Mouse (Mus musculus): Measurements from ENCODE around the gene Txndc15. TPM values are rescaled to one million over a fixed set of nuclear protein-coding genes. Genes with fewer than 3 reads are reported as not detected.

Gene Txndc15
- polyA plus RNA-seq, 1 experiment from 2014 or later = 93.0 TPM

DNA sequence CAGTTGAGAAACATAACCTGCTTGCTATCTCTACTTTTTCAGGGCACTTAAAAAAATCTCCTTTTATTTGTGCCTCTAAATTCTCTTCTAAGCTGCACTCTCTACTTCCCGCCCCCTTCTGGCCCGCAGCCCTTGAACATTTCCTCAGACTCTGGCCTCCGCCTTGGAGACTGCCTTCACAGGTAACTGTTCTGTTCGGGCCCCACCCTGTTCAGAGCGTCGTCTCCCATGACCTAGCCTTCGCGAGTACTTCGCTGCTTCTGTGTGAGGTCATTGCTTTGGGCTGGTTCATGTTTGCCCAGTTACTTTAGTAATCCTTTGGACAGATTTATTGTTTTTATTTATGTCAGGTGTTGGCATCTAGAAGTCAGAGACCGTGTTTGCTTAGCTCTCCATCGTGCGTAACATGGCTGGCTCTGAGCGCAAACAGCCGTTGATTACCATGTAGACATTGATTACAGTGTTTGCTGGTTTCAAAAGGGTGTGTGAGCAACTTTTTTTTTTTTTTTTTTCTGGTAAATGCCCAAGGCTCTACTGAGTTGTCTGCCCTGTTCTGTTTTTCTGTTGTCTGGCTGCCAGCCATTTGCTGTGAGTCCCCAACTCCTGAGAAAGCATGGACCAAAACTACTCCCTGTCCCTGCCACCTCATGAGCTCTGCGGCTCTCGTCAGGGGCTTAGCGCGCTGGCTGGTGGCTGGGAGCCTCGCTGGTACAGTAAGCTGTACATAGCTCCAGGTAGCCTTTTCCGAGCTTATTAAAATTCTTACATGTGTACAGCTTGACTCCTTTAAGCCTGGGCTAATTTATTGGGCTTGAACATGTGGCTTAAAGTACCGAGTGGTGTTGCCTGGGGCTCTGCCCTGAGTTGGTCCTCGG lies 19.4 kb downstream of the Txndc15 start:
- H3K27ac ChIP-seq = no peak overlapping the region
- ATAC-seq (ENCODE audit: borderline replicate concordance, extremely low read depth, low FRiP score, low TSS enrichment) = no peak
- 74% methylated on average over 22 of the region's 22 CpGs for WGBS
- no peak overlapping the region for H3K4me2 ChIP-seq
- no peak overlapping the region for H3K9ac ChIP-seq
- no peaks in the 10 kb centered on the region for H3K9me3 ChIP-seq
- no peaks in the 10 kb centered on the region for H3K27me3 ChIP-seq
- no peaks in the 10 kb centered on the region for H3K4me1 ChIP-seq
- no peaks in the 10 kb centered on the region for H3K36me3 ChIP-seq
- no peak overlapping the region for H3K4me3 ChIP-seq

- H3K36me3 ChIP-seq = no peaks in the 10 kb centered on the region
- H3K4me3 ChIP-seq = no peak overlapping the region
- H3K27me3 ChIP-seq = no peaks in the 10 kb centered on the region
- 88% methylated on average over 8 of the region's 8 CpGs for WGBS
- ATAC-seq (ENCODE audit: borderline replicate concordance, extremely low read depth, low FRiP score, low TSS enrichment) = no peak
- H3K4me1 ChIP-seq = no peaks in the 10 kb centered on the region
- H3K4me2 ChIP-seq = no peak overlapping the region
- H3K27ac ChIP-seq = no peak overlapping the region
- no peak overlapping the region for H3K9ac ChIP-seq
- no peaks in the 10 kb centered on the region for H3K9me3 ChIP-seq
Measured at GRCm38 (mm10) chr13:55737885-55738284, 23.4 kb downstream of the Txndc15 start.

DNA sequence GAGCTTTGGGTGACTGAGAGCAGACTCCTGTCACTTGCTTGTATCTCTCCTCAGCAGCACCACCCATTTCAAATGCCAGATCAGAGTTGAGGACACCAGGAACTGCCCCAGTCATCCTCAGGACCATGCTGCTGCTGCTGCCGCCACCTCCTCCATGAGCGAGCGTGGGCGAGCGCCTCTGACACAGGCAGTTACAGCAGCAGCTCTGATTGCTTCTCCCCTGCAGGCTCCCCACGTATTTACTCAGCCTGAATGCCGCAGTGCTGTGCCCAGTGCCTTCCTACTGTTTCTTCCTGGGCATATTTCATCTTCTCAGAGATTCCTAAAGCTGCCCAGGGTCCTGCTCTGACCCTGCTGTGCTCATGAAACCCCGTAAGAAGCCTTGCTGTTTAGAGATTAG lies 27.9 kb downstream of the Txndc15 start:
- no peaks in the 10 kb centered on the region for H3K36me3 ChIP-seq
- H3K4me2 ChIP-seq = no peak overlapping the region
- H3K4me3 ChIP-seq = no peak overlapping the region
- ATAC-seq (ENCODE audit: borderline replicate concordance, extremely low read depth, low FRiP score, low TSS enrichment) = no peak
- H3K9me3 ChIP-seq = no peaks in the 10 kb centered on the region
- no peak overlapping the region for H3K9ac ChIP-seq
- H3K4me1 ChIP-seq = no peaks in the 10 kb centered on the region
- 65% methylated on average over 8 of the region's 8 CpGs for WGBS
- no peak overlapping the region for H3K27ac ChIP-seq
- no peaks in the 10 kb centered on the region for H3K27me3 ChIP-seq

GRCm38 (mm10) chr13:55754380-55754779 lies 39.9 kb downstream of the Txndc15 start:
- H3K9me3 ChIP-seq = no peaks in the 10 kb centered on the region
- no peak overlapping the region for H3K4me2 ChIP-seq
- no peak overlapping the region for H3K4me3 ChIP-seq
- no peaks in the 10 kb centered on the region for H3K27me3 ChIP-seq
- no peak overlapping the region for H3K9ac ChIP-seq
- no peak overlapping the region for H3K27ac ChIP-seq
- ATAC-seq (ENCODE audit: borderline replicate concordance, extremely low read depth, low FRiP score, low TSS enrichment) = no peak
- 75% methylated on average over 13 of the region's 13 CpGs for WGBS
- H3K4me1 ChIP-seq = peaks cover 10% of the 10 kb centered on the region
- H3K36me3 ChIP-seq = no peaks in the 10 kb centered on the region

DNA sequence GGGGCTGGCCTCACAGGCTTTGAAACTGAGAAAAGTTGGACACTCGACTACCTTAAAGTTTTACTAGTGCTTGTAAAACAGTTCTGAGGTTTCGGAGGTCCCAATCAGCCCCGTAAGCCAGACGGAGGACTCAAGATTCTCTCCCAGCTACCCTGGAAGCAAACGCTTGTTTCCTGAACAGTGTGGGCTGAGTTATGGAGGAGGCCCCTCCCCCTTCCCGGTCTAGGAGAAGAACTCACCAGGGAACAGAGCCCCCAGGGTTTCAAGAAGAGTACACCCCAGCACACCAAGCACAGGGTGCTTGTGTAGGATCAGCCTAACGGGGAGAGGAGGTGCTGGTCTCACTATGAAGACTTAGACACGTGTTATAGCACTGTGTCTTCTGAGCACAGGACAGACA lies 42.3 kb downstream of the Txndc15 start:
- Histone ChIP-seq H3K27ac (no peak overlapping the region), H3K9ac (0 out of 2 replicates have a peak overlapping the region, but pooled peaks have one; percentile 4), H3K4me1 (peaks cover 10% of the 10 kb centered on the region), H3K36me3 (no peaks in the 10 kb centered on the region), H3K9me3 (no peaks in the 10 kb centered on the region), H3K4me3 (0 out of 2 replicates have a peak overlapping the region, but pooled peaks have one; percentile 5), H3K27me3 (no peaks in the 10 kb centered on the region), H3K4me2 (peak overlapping the region; percentile 43)
- ATAC-seq (ENCODE audit: borderline replicate concordance, extremely low read depth, low FRiP score, low TSS enrichment) = no peak
- WGBS = 28% methylated on average over 8 of the region's 8 CpGs

DNA sequence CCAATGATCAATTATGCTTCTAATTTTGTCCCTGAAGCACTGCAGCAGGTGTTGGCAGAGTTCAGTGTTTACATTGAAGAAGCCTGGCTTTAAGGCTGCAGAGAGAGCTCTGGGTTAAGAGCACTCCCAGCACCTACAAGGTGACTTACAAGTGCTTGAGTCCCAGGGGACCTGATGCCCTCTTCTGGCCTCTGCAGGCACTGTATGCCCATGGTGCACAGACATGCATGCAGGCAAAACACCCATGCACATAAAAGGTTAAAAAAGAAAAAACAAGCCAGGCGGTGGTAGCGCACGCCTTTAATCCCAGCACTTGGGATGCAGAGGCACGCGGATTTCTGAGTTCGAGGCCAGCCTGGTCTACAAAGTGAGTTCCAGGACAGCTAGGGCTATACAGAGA lies 43.2 kb downstream of the Txndc15 start:
- peaks cover 10% of the 10 kb centered on the region for H3K4me1 ChIP-seq
- no peak overlapping the region for H3K4me3 ChIP-seq
- H3K4me2 ChIP-seq = no peak overlapping the region
- WGBS = 80% methylated on average over 6 of the region's 6 CpGs
- no peaks in the 10 kb centered on the region for H3K27me3 ChIP-seq
- no peak overlapping the region for H3K27ac ChIP-seq
- no peak for ATAC-seq (ENCODE audit: borderline replicate concordance, extremely low read depth, low FRiP score, low TSS enrichment)
- H3K9ac ChIP-seq = no peak overlapping the region
- H3K9me3 ChIP-seq = no peaks in the 10 kb centered on the region
- no peaks in the 10 kb centered on the region for H3K36me3 ChIP-seq

GRCm38 (mm10) chr13:55760576-55760975 lies 46.1 kb downstream of the Txndc15 start:
- 70% methylated on average over 10 of the region's 10 CpGs for WGBS
- no peaks in the 10 kb centered on the region for H3K36me3 ChIP-seq
- H3K4me3 ChIP-seq = no peak overlapping the region
- ATAC-seq (ENCODE audit: borderline replicate concordance, extremely low read depth, low FRiP score, low TSS enrichment) = no peak
- no peak overlapping the region for H3K27ac ChIP-seq
- H3K4me1 ChIP-seq = peaks cover 10% of the 10 kb centered on the region
- H3K9ac ChIP-seq = no peak overlapping the region
- no peaks in the 10 kb centered on the region for H3K9me3 ChIP-seq
- no peaks in the 10 kb centered on the region for H3K27me3 ChIP-seq
- no peak overlapping the region for H3K4me2 ChIP-seq

GRCm38 (mm10) chr13:55761486-55761885 lies 47.0 kb downstream of the Txndc15 start:
- no peak overlapping the region for H3K27ac ChIP-seq
- peaks cover 8% of the 10 kb centered on the region for H3K4me1 ChIP-seq
- H3K9ac ChIP-seq = no peak overlapping the region
- no peak overlapping the region for H3K4me3 ChIP-seq
- H3K4me2 ChIP-seq = no peak overlapping the region
- no peak for ATAC-seq (ENCODE audit: borderline replicate concordance, extremely low read depth, low FRiP score, low TSS enrichment)
- no peaks in the 10 kb centered on the region for H3K27me3 ChIP-seq
- H3K36me3 ChIP-seq = no peaks in the 10 kb centered on the region
- no peaks in the 10 kb centered on the region for H3K9me3 ChIP-seq
- WGBS = 57% methylated on average over 10 of the region's 10 CpGs

DNA sequence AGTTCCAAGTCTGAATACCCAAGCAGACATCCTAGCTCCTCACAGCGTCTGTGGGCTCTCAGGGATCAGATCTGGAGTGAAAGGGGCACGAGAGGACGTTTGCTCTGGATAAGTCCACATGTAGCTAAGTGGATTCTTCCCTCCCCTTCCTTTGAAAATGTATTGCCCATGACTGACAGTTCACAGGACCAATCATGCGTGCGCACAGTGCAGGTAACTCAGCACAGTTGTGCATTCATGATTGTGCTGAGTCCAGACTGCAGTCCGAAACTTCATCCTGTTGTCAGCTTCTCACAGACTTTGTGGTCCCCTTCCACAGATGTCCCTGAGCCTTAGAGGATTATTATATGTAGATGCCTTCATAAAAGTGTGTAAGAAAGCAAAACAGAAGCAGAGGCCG lies 59.9 kb downstream of the Txndc15 start:
- Histone ChIP-seq H3K4me1 (no peaks in the 10 kb centered on the region), H3K4me3 (no peak overlapping the region), H3K4me2 (no peak overlapping the region), H3K27ac (no peak overlapping the region), H3K9ac (no peak overlapping the region), H3K9me3 (no peaks in the 10 kb centered on the region), H3K36me3 (no peaks in the 10 kb centered on the region), H3K27me3 (no peaks in the 10 kb centered on the region)
- ATAC-seq (ENCODE audit: borderline replicate concordance, extremely low read depth, low FRiP score, low TSS enrichment) = no peak
- WGBS = 77% methylated on average over 7 of the region's 7 CpGs

DNA sequence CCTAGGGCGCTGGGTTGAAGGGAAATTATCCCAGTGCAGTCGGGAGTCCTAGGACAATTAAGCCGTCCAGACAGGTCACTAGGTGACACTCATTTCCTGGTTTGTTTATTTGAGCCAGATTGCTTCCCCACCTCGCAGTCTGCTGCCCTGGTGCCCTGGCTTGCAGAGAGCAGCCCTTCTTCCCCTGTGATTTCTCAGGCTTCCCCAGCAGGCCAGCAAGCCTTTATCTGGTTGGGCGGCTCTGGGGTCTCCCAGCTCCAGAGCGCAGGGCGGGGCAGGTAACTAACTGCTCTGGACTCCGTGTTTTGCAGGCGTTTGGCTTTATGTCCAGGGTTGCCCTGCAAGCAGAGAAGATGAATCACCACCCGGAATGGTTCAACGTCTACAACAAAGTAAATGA lies 60.6 kb downstream of the Txndc15 start:
- no peaks in the 10 kb centered on the region for H3K4me1 ChIP-seq
- H3K9ac ChIP-seq = no peak overlapping the region
- no peaks in the 10 kb centered on the region for H3K9me3 ChIP-seq
- no peaks in the 10 kb centered on the region for H3K36me3 ChIP-seq
- no peak overlapping the region for H3K4me2 ChIP-seq
- WGBS = 29% methylated on average over 11 of the region's 11 CpGs
- no peak for ATAC-seq (ENCODE audit: borderline replicate concordance, extremely low read depth, low FRiP score, low TSS enrichment)
- no peak overlapping the region for H3K27ac ChIP-seq
- H3K4me3 ChIP-seq = no peak overlapping the region
- H3K27me3 ChIP-seq = no peaks in the 10 kb centered on the region
